Mouse (Mus musculus) erythroid progenitor cell, adult 5-6 weeks (primary cell): ENCODE results near the gene Noxo1. TPM values are rescaled to one million over a fixed set of nuclear protein-coding genes. Genes with fewer than 3 reads are reported as not detected.

Source experiments
- ATAC-seq: replicated peaks from 2 replicates; pipeline ENCODE4 v1.8.0; 2016; ENCODE audit warnings: moderate number of reproducible peaks, mild to moderate bottlenecking, moderate TSS enrichment, inconsistent platforms; ENCODE audit not compliant: poor library complexity, low FRiP score, severe bottlenecking
- total RNA-seq, 2 experiments: library from RNA; stranded (forward) in 1 of 2; stranded (reverse) in 1 of 2; fragments of 150-400 nt in 1 of 2; fragments of 186-747, 209-891 nt in 1 of 2; gene quantifications; 2 replicates each; pipeline versions ENCODE4 v1.2.3 to v1.2.4; 2015 to 2017; ENCODE audit warnings: low replicate concordance in 2 of 2

Gene Noxo1
- total RNA-seq, 2 experiments from 2014 or later: not detected

GRCm38 (mm10) chr17:24674277-24674676 is 21.8 kb upstream of the Noxo1 start:
- ATAC-seq: no peak

DNA sequence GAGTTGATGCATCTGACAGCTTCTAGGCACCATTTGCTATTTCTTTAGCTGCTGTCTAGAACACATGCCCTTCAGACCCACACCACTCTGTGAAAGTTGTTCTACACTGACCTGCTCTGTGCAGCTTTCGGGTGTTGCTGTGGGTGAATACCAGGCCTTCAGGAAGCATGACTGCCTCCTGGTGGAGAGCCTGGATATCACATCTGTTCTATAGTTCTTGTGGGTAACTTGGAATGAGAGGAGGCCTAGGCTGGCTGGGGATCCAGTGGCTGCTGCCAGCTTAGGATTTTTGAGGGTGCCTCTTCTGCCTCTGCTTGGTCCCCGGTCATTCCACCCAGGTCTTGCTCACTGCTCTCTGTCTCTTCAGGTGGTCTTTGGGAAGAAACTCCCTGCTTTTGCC is 19.8 kb upstream of the Noxo1 start:
- peak; percentile 82 for ATAC-seq

DNA sequence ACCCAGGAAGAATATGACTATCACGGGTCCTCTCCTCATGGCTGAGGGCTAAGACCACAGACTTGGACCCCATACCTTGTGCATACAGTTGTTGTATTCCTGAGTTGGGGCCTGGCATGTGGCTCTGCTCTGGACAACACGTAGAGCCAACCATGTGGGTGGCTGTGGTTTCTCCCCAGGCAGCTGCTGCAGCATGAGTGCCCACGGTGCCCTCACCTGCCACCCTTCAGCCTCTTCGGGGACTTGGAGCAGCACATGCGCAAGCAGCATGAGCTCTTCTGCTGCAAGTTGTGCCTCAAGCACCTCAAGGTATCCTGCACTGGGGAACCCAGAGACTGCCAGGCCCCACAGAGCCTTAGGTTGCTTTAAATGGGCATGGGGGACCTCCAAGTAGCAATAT is 19.2 kb upstream of the Noxo1 start:
- ATAC-seq: no peak

DNA sequence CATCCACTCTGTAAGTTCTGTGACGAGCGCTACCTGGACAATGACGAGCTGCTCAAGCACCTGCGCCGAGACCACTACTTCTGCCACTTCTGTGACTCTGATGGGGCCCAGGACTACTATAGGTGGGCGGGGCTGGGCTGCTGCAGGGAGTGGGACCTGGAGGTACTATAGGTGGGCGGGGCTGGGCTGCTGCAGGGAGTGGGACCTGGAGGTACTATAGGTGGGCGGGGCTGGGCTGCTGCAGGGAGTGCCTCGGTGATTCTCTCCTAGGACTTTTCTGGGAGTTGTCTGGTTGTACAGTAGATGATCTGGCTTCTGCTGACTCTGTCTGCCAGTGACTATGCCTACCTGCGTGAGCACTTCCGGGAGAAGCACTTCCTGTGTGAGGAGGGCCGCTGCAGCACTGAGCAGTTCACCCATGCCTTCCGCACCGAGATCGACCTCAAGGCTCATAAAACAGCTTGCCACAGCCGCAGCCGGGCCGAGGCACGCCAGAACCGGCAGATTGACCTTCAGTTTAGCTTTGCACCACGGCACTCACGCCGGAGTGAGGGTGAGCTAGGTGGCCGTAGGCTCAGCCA is 18.4 kb upstream of the Noxo1 start:
- no peak for ATAC-seq

DNA sequence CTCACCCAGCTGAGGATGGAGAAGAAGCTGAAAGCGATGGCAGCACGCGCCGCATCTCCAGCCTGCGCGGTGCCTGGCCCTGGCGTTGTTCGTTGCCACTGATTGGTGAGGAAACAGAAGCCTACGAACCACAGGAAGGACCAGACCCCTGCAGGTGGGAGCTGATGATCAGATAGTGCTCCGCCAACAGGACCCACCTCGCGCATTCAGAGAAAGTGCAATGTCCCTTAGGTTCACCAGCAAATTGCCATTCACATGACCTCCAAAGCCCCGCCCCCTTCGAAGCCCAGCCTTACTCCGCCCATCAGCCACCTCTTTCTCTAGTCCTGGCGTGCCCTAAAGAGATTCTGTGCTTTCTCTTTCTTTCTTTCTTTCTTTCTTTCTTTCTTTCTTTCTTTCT is 9.5 kb upstream of the Noxo1 start:
- ATAC-seq: peak; percentile 70

- ATAC-seq: peak; percentile 72
Measured at GRCm38 (mm10) chr17:24687146-24687595, 8.9 kb upstream of the Noxo1 start.

DNA sequence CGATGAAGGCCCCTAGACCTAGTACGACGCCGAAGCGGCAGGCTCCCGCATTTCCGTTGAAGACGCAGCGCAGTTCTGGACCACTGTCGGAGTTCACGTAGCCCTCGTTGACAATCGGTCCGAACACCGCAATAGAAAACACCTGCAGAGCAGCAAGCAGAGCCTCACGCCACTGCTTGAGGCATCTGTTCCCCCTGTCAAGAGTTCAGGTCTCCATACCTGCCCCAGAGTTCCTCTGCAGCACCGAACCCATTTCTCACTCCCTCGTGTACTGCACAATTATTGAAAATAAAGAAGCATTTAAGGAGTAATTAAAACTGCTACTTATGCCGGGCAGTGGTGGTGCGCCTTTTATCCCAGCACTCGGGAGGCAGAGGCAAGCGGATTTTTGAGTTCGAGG is 8.4 kb upstream of the Noxo1 start:
- ATAC-seq: 0 out of 2 replicates have a peak, but pooled peaks have one; percentile 17

GRCm38 (mm10) chr17:24689251-24690081 is 6.6 kb upstream of the Noxo1 start, which contains the start of gene Syngr3:
Syngr3 (minus strand) TSS chr17:24689955.
- no peak for ATAC-seq

DNA sequence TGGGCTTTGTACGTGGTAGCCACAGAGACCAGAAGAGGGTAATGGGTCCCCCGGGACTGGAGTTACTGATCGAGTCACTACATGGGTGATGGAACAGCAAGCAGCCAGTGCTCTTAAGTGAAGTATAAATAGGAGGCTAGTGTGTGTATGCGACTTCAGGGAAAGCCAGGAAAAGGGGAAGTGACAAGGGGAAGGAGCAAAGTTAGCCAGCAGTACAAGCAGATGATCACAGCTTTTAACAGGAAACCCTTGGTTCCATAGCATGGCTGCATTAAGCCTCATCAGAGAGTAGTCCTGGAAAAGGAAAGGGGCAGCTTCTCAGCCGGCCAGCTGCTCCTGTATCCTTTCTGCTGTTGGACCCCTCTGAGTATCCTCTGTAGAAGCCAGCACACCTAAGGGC is 3.6 kb upstream of the Noxo1 start:
- ATAC-seq: no peak

DNA sequence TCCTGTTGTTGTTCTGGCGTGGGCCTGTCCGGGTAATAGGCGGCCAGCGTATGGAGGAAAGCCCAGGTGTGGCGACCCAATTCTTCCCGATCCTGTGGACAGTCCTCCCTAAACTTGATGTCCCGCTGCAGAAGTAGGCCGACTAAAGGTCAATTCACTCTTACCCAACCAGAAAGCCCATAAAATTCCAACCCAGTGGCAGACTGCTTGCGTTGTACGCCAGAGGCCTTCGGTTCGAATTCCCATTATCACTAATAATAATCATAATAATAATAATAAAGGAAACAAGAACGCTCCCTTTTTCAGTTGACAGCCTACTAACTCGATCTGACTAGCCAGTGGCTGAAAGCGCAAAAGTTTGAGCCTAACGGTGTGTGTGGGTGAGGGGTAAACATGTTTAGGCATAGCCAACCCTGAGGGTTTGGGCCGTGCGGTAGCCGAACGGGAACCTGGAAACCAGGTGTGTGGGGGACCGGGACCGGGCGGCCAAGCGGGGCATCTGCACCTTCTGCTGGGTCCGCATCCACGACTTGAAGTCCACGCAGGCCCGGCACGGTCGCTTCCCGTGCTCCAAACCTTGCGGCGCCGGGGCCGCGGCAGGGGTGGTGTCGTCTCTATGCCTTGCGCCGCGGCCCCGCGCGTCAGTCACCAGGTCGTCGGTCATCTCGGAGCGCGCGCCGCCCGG is 566 bp upstream of the Noxo1 start:
- no peak for ATAC-seq

- ATAC-seq: no peak
Measured at GRCm38 (mm10) chr17:24697985-24698384, 2.0 kb downstream of the Noxo1 start.

- ATAC-seq: no peak
Measured at GRCm38 (mm10) chr17:24698715-24699114, 2.7 kb downstream of the Noxo1 start.

- no peak for ATAC-seq
Measured at GRCm38 (mm10) chr17:24699473-24699872, 3.4 kb downstream of the Noxo1 start.

GRCm38 (mm10) chr17:24701251-24701650 is 5.2 kb downstream of the Noxo1 start:
- no peak for ATAC-seq

DNA sequence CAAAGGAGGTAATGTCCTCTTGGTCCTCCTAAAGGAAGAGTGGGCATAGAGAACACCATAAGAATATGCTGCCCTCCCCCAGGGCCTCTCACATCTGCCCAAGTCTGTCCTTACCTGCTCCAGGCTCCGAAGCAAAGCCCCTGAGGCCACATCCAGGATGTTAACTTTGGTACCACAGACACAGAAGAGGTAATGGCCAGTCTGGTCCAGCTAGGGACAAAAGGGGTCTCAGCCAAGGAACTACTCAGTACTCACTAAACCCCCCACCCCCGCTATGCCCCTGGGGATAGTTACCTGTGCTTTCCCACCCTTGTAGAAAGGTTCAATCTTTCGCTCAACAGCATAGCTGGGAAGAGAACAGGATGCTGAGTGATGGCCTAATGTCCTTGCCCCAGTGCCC is 9.8 kb downstream of the Noxo1 start:
- no peak for ATAC-seq

- peak; percentile 89 for ATAC-seq
Measured at GRCm38 (mm10) chr17:24706982-24707800, 11.2 kb downstream of the Noxo1 start, which contains the start of gene Tbl3. Tbl3 (minus strand) TSS chr17:24707660.

DNA sequence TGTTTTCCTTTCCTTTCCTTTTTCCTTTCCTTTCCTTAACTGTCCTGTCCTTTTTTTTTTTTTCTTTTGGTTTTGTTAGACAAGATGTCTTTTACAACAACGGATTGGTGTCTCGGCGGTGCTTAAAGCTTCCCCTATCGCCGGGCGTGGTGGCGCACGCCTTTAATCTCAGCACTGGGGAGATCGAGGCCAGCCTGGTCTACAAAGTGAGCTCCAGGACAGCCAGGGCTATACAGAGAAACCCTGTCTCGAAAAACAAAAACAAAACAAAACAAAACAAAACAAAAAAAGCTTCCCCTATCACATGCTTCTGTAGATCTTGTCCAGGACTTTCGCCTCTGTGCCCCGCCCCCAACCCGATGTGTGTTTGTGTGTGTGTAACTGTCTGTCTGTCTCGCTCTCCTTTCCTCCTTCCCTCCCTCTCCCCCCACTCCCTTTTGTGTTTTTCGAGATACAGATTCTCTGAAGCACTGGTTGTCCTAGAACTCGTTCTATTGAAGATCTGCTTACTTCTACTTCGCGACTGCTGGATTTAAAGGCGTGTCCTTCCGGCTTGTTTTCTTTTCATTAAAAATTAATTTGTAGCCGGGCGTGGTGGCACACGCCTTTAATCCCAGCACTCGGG is 11.9 kb downstream of the Noxo1 start:
- peak; percentile 57 for ATAC-seq

DNA sequence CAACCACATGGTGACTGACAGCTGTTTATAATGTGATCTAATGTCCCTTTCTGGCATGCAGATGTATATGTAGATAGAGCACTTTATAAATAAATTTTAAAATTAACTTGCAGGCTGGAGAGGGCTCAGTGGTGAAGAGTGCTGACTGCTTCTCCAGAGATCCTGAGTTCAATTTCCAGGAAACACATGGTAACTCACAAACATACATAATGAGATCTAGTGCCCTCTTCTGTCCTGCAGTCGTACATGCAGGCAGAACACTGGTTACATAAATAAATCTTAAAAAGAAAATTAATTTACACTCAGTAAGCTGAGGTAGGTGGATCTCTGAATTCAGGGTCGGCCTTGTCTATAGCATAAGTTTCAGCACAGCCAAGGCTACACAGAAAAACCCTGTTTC is 12.6 kb downstream of the Noxo1 start:
- ATAC-seq: no peak

GRCm38 (mm10) chr17:24715556-24715955 is 19.5 kb downstream of the Noxo1 start:
- no peak for ATAC-seq
